Mouse (Mus musculus): ENCODE measurements around the gene Hist1h1a.

- TF ChIP-seq GATA1 (IDR thresholded peaks at IDR 0.05; ENCODE audit: borderline replicate concordance, low read length) (no peak), FLI1 (IDR thresholded peaks at IDR 0.05; ENCODE audit: low read length) (no peak)
Observed at GRCm38 (mm10) chr13:23765172-23765513, 1.7 kb downstream of the Hist1h1a start.
